Mouse (Mus musculus) erythroid progenitor cell, adult 5-6 weeks (primary cell): ENCODE data around the gene Pan2. TPM values are rescaled to one million over a fixed set of nuclear protein-coding genes. Genes with fewer than 3 reads are reported as not detected.

ENCODE experiments used
- ATAC-seq: replicated peaks from 2 replicates; pipeline ENCODE4 v1.8.0; 2016; ENCODE audit warnings: moderate number of reproducible peaks, mild to moderate bottlenecking, moderate TSS enrichment, inconsistent platforms; ENCODE audit not compliant: poor library complexity, low FRiP score, severe bottlenecking
- total RNA-seq, 2 experiments: library from RNA; stranded (forward) in 1 of 2; stranded (reverse) in 1 of 2; fragments of 150-400 nt in 1 of 2; fragments of 186-747, 209-891 nt in 1 of 2; gene quantifications; 2 replicates each; pipeline versions ENCODE4 v1.2.3 to v1.2.4; 2015 to 2017; ENCODE audit warnings: low replicate concordance in 2 of 2

Gene Pan2
- total RNA-seq, 2 experiments from 2014 or later, result 27.0 to 34.8 TPM

DNA sequence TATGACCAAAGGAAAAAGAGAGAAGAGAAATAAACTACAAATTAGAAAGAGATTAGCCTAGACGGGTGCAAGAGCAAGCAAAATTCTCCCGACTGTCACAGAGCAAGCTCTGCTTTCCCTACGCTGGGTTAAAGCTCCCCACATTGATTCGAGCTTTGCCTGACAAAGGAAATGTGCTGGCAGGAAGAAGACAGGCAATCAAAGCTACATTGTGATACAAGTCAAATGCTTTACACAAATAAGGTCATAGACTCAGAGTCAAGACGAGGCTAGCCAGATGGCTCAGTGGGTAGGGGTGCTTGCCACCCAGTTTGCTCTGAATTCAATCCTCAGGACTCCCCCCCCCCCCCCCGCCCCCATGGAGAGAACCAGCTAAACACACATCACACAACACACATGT is 66.9 kb downstream of the Pan2 start:
- no peak for ATAC-seq

DNA sequence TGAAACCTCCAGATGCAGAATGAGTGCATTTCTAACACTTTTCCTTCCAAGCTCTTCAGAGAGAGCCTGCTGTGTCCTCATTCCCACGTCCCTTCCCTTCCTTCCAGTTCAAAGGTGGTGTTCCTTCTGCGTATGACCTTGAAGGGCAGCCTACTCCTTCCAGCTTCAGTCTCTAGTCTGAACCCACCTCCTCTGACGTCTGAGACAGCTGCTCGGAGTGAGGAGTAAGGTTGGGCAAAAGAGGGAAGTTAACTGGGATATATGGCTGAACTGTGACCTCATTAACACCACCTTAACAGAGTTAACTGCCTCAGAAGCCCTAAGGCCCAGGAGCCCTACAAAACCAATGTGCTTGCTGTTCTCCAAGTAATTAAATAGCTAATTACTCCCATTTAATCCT is 67.5 kb downstream of the Pan2 start:
- ATAC-seq, result no peak

Other genes with a start within 250 kb of the Pan2 start
- gene Ptges3, start 244.4 kb upstream of the Pan2 start, total RNA-seq (2015; ENCODE audit: low replicate concordance), result 84.0 and 85.9 TPM in 2 replicates
- gene Ptges3, start 244.4 kb upstream of the Pan2 start, total RNA-seq (2017; ENCODE audit: low replicate concordance), result 87.1 and 111 TPM in 2 replicates
- 755 and 881 TPM in 2 replicates for gene Atp5b, start 220.1 kb upstream of the Pan2 start, total RNA-seq (2015; ENCODE audit: low replicate concordance)
- 598 and 1,019 TPM in 2 replicates for gene Atp5b, start 220.1 kb upstream of the Pan2 start, total RNA-seq (2017; ENCODE audit: low replicate concordance)
- 89.4 and 109 TPM in 2 replicates for gene Baz2a, start 211.8 kb upstream of the Pan2 start, total RNA-seq (2015; ENCODE audit: low replicate concordance)
- gene Baz2a, start 211.8 kb upstream of the Pan2 start, total RNA-seq (2017; ENCODE audit: low replicate concordance), result 87.9 and 88.6 TPM in 2 replicates
- gene Rbms2, start 123.0 kb upstream of the Pan2 start, total RNA-seq (2015; ENCODE audit: low replicate concordance), result 1.8 and 5.4 TPM in 2 replicates
- gene Rbms2, start 123.0 kb upstream of the Pan2 start, total RNA-seq (2017; ENCODE audit: low replicate concordance), result 7.0 and 7.1 TPM in 2 replicates
- 12.6 TPM in 1 of 2 replicates, not detected in the other for gene Gls2, start 108.9 kb upstream of the Pan2 start, total RNA-seq (2015; ENCODE audit: low replicate concordance)
- gene Gls2, start 108.9 kb upstream of the Pan2 start, total RNA-seq (2017; ENCODE audit: low replicate concordance), result not detected in 2 replicates
- 2.1 and 3.6 TPM in 2 replicates for gene Spryd4, start 91.5 kb upstream of the Pan2 start, total RNA-seq (2015; ENCODE audit: low replicate concordance)
- 1.2 and 3.1 TPM in 2 replicates for gene Spryd4, start 91.5 kb upstream of the Pan2 start, total RNA-seq (2017; ENCODE audit: low replicate concordance)
- gene Mip, start 77.5 kb upstream of the Pan2 start, total RNA-seq (2015; ENCODE audit: low replicate concordance), result not detected in 2 replicates
- not detected in 2 replicates for gene Mip, start 77.5 kb upstream of the Pan2 start, total RNA-seq (2017; ENCODE audit: low replicate concordance)
- 32.1 and 41.1 TPM in 2 replicates for gene Timeless, start 71.3 kb upstream of the Pan2 start, total RNA-seq (2015; ENCODE audit: low replicate concordance)
- gene Timeless, start 71.3 kb upstream of the Pan2 start, total RNA-seq (2017; ENCODE audit: low replicate concordance), result 43.4 and 53.9 TPM in 2 replicates
- 2.9 and 4.7 TPM in 2 replicates for gene Apon, start 49.2 kb upstream of the Pan2 start, total RNA-seq (2015; ENCODE audit: low replicate concordance)
- 1.7 TPM in 1 of 2 replicates, not detected in the other for gene Apon, start 49.2 kb upstream of the Pan2 start, total RNA-seq (2017; ENCODE audit: low replicate concordance)
- not detected in 2 replicates for gene Apof, start 34.7 kb upstream of the Pan2 start, total RNA-seq (2015; ENCODE audit: low replicate concordance)
- not detected in 2 replicates for gene Apof, start 34.7 kb upstream of the Pan2 start, total RNA-seq (2017; ENCODE audit: low replicate concordance)
- gene Stat2, start 32.8 kb upstream of the Pan2 start, total RNA-seq (2015; ENCODE audit: low replicate concordance), result 35.6 and 37.5 TPM in 2 replicates
- gene Stat2, start 32.8 kb upstream of the Pan2 start, total RNA-seq (2017; ENCODE audit: low replicate concordance), result 30.0 and 40.0 TPM in 2 replicates
- not detected in 2 replicates for gene Il23a, start 4.6 kb upstream of the Pan2 start, total RNA-seq (2015; ENCODE audit: low replicate concordance)
- 0.39 TPM in 1 of 2 replicates, not detected in the other for gene Il23a, start 4.6 kb upstream of the Pan2 start, total RNA-seq (2017; ENCODE audit: low replicate concordance)
- gene Cnpy2, start 19.1 kb downstream of the Pan2 start, total RNA-seq (2015; ENCODE audit: low replicate concordance), result 40.7 and 44.4 TPM in 2 replicates
- gene Cnpy2, start 19.1 kb downstream of the Pan2 start, total RNA-seq (2017; ENCODE audit: low replicate concordance), result 29.4 and 38.9 TPM in 2 replicates
- gene Cs, start 34.4 kb downstream of the Pan2 start, total RNA-seq (2015; ENCODE audit: low replicate concordance), result 92.3 and 106 TPM in 2 replicates
- 58.9 and 60.6 TPM in 2 replicates for gene Cs, start 34.4 kb downstream of the Pan2 start, total RNA-seq (2017; ENCODE audit: low replicate concordance)
- 1.1 and 14.3 TPM in 2 replicates for gene Coq10a, start 65.7 kb downstream of the Pan2 start, total RNA-seq (2015; ENCODE audit: low replicate concordance)
- 2.3 and 3.3 TPM in 2 replicates for gene Coq10a, start 65.7 kb downstream of the Pan2 start, total RNA-seq (2017; ENCODE audit: low replicate concordance)
- gene Ankrd52, start 73.8 kb downstream of the Pan2 start, total RNA-seq (2015; ENCODE audit: low replicate concordance), result 11.9 and 20.5 TPM in 2 replicates
- gene Ankrd52, start 73.8 kb downstream of the Pan2 start, total RNA-seq (2017; ENCODE audit: low replicate concordance), result 4.4 and 10.2 TPM in 2 replicates
- gene Slc39a5, start 97.9 kb downstream of the Pan2 start, total RNA-seq (2015; ENCODE audit: low replicate concordance), result not detected in 2 replicates
- not detected in 2 replicates for gene Slc39a5, start 97.9 kb downstream of the Pan2 start, total RNA-seq (2017; ENCODE audit: low replicate concordance)
- 28.5 TPM in 2 replicates for gene Nabp2, start 108.2 kb downstream of the Pan2 start, total RNA-seq (2015; ENCODE audit: low replicate concordance)
- gene Nabp2, start 108.2 kb downstream of the Pan2 start, total RNA-seq (2017; ENCODE audit: low replicate concordance), result 13.1 and 15.5 TPM in 2 replicates
- gene Rnf41, start 108.3 kb downstream of the Pan2 start, total RNA-seq (2015; ENCODE audit: low replicate concordance), result 3.4 and 11.5 TPM in 2 replicates
- 4.0 and 4.4 TPM in 2 replicates for gene Rnf41, start 108.3 kb downstream of the Pan2 start, total RNA-seq (2017; ENCODE audit: low replicate concordance)
- gene Smarcc2, start 155.9 kb downstream of the Pan2 start, total RNA-seq (2015; ENCODE audit: low replicate concordance), result 70.4 and 112 TPM in 2 replicates
- 101 and 117 TPM in 2 replicates for gene Smarcc2, start 155.9 kb downstream of the Pan2 start, total RNA-seq (2017; ENCODE audit: low replicate concordance)
- gene Myl6, start 190.8 kb downstream of the Pan2 start, total RNA-seq (2015; ENCODE audit: low replicate concordance), result 353 and 444 TPM in 2 replicates
- 506 and 519 TPM in 2 replicates for gene Myl6, start 190.8 kb downstream of the Pan2 start, total RNA-seq (2017; ENCODE audit: low replicate concordance)
- 4.0 TPM in 1 of 2 replicates, not detected in the other for gene Myl6b, start 195.3 kb downstream of the Pan2 start, total RNA-seq (2015; ENCODE audit: low replicate concordance)
- 0.51 TPM in 1 of 2 replicates, not detected in the other for gene Myl6b, start 195.3 kb downstream of the Pan2 start, total RNA-seq (2017; ENCODE audit: low replicate concordance)
- gene Esyt1, start 222.5 kb downstream of the Pan2 start, total RNA-seq (2015; ENCODE audit: low replicate concordance), result 23.4 and 27.2 TPM in 2 replicates
- gene Esyt1, start 222.5 kb downstream of the Pan2 start, total RNA-seq (2017; ENCODE audit: low replicate concordance), result 29.7 and 30.8 TPM in 2 replicates
- 0.72 and 2.9 TPM in 2 replicates for gene Zc3h10, start 244.4 kb downstream of the Pan2 start, total RNA-seq (2015; ENCODE audit: low replicate concordance)
- 5.9 and 6.4 TPM in 2 replicates for gene Zc3h10, start 244.4 kb downstream of the Pan2 start, total RNA-seq (2017; ENCODE audit: low replicate concordance)
- 1,611 and 1,688 TPM in 2 replicates for gene Rpl41, start 246.0 kb downstream of the Pan2 start, total RNA-seq (2015; ENCODE audit: low replicate concordance)
- 704 and 1,169 TPM in 2 replicates for gene Rpl41, start 246.0 kb downstream of the Pan2 start, total RNA-seq (2017; ENCODE audit: low replicate concordance)